Mouse (Mus musculus): ENCODE results near the gene Wee1.
"Not testable (repeated sequence)": the region's sequence is repeated elsewhere in the genome, so short reads cannot be mapped to it uniquely, and the experiment has no call there.

The Wee1 gene

DNA sequence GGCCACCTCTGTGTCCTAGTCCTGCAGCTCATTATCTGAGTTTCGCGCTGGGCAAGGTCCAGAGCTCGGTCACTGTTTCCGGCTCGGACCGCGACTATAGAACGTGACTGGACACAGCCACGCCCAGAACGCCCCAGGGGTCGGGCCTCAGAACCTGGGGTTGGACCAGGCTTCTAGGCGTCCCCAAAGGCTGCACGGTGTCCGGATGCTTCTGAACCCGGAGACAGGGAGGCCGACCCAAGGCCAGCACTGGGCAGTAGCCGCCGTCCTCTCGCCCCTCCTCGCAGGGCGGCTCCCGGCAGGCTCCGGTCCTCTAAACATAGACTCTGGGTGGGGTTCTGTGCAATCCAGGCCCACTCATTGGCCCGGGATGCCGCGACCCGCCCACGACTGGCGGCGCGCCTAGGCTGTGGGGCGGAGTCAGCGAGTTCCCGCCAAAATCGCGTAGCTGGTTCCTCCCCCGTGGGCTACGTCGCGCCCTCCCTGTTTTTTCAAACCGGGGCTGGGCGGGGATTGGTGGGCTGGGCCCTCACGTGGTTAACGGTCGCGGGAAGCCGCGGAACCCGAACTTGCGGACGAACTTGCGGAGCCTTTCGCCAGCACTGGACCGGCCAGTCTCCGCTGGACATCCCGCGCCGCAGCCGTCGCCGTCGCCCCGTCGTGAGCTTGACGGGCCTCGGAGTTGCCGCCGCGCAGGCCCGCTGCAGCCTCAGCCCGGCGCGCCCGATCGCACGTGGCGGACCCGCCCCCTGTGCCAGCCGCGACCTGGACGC is at the start of gene Wee1:
TSS of gene Wee1 (plus strand) at position 531 of the 773 bp plus-strand sequence.
- peak; percentile 99 for DNase-seq

DNA sequence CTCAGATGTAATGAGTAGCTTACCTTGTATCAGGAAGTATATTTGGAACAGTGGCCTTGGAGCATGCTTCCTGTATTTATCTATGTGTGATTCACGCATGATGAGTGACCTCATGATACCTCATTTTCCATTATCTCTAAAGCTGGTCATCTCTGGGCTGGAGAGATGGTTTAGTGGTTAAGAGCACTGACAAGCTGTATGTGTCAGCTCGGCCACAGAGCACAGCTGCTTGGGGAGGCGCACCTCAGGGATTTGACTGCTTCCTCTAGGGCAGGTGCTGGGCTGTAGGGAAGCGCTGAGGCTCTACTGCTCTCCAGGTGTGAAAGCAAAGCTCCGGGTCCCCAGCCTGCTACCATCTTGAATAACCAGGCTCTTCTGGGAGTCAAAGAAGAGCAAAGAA is 43.7 kb upstream of the Wee1 start:
- DNase-seq: no peak

- DNase-seq: peak; percentile 58
Measured at GRCm38 (mm10) chr7:110083386-110084165, 38.3 kb upstream of the Wee1 start.

- no peak for DNase-seq
Measured at GRCm38 (mm10) chr7:110085217-110085616, 36.6 kb upstream of the Wee1 start.

DNA sequence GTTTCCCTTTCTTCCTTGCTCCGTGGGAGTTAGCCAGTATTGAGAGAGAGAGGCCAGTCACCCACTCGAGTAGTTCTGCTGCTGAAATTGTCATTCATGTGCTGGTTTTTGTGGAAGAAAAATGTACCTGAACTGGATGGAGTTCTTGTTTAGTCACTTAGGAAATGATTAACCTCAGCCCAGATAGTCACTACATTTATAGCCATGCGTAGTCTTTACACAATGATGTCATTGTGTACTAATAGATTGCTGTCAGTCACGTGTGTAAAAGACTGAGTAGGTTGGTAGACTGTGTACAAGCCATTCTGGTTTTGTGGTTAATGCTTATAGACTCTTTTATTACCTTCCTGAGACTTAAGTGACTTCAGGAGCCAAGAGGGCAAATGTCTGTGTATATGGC is 33.9 kb upstream of the Wee1 start:
- DNase-seq: no peak

DNA sequence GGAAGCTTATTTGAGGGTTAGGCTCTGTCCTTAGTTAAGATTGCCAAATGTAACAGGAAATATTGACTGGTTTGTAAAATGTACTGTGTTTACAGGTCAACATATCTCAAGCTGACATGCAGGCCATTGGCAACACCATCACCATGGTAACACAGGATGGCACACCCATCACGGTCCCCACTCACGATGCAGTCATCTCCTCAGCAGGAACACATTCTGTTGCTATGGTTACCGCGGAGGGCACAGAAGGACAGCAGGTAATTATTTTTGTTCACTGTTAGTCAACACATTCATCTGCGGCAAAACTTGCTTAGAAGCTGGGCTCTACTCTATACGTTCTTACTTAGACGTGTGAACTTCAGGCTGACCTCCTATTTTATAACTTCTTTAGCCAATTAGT is 30.2 kb upstream of the Wee1 start:
- DNase-seq: no peak

GRCm38 (mm10) chr7:110096332-110096731 is 25.5 kb upstream of the Wee1 start:
- DNase-seq: no peak

DNA sequence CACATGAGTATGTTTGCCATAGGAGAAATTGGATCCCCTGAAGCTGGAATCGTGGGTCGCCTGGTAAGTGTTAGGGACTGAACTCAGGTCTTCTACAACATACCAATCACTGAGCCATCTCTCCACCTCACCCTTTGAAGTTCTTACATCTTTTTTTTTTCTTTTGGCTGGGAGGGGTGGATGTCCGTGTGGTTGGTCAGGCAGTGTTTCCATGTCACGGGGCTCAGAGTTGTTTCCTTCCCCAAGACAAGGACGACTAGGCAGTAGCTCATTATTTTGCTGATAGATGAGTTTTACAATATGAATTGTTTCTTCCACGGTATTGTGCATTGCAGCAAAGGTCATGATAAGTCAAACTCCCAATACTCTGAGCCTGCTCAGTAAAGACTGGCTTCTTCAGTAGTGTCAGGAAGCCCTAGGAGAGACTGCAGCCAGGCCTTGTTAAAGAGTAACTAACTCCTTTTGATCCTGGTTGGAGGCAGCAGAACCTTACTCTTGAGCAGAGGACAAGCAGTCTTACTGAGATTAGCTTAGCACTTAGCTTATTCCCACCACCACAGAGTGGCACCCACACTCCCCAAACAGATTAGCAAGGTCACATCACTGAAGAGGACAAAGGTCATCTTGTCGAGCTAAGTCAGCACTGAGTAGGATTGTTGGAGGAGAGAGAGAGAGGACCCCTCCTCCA is 24.6 kb upstream of the Wee1 start:
- no peak for DNase-seq

- no peak for DNase-seq
Measured at GRCm38 (mm10) chr7:110100854-110101253, 21.0 kb upstream of the Wee1 start.

DNA sequence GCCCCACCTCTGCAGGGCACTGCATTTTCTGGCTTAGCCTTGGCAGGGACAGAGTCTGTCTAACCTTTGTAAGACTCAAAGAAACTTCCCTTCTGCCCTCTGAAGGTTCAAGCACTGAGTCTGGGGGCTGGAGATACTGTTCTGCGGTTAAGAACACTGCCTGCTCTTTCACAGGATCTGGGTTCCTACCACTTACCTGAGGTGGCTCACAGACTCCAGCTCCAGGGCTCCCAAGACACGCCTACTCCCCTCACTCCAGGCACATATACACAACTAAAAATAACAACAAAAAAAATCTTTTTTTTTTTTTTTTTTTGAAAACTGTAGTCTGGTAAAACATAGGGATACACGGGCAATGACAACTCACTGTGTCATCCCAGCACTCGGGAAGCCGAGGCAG is 20.6 kb upstream of the Wee1 start:
- no peak for DNase-seq

- DNase-seq: no peak
Measured at GRCm38 (mm10) chr7:110105041-110105440, 16.8 kb upstream of the Wee1 start.

DNA sequence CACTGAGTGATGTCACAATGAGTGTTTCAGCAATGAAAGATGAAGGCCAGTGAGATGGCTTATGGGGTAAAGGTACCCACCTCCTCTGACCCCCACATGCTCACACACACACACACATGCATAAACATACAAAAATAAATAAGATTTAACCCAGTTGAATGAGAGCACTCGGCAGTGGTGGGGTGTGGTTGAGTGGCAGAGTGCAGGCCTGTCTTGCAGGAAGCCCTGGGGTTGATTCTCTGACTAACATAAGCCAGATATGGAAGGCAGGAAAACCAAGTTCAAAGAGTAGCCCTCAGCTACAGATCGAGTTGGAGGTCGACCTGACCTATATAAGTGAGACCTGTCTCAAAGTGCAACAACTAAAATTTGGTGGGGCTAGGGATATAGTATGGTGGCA is 15.2 kb upstream of the Wee1 start:
- no peak for DNase-seq

- not testable (repeated sequence) for DNase-seq
Measured at GRCm38 (mm10) chr7:110108524-110108923, 13.3 kb upstream of the Wee1 start.

GRCm38 (mm10) chr7:110108967-110109610 is 12.8 kb upstream of the Wee1 start:
- peak; percentile 62 for DNase-seq

GRCm38 (mm10) chr7:110110061-110110656 is 11.7 kb upstream of the Wee1 start:
- peak; percentile 49 for DNase-seq

DNA sequence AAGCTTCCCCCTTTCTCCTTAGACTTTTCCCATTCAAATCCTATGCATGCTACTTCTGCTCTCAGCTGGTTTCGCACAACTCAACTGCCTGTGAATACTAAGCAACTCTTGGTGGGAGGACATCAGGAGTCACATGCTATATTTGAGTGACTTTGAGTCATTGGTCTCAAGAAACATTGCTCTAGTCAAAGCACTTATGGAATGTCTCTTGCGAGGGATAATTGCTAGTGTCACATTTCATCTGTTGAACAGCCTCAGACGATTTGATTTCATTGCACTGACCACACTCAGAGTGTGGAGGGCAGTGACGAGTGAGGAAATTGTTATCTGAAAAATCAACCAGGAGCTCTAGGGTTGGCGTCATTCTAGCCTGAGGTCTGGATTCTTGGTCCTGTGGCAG is 7.1 kb upstream of the Wee1 start:
- DNase-seq: no peak

DNA sequence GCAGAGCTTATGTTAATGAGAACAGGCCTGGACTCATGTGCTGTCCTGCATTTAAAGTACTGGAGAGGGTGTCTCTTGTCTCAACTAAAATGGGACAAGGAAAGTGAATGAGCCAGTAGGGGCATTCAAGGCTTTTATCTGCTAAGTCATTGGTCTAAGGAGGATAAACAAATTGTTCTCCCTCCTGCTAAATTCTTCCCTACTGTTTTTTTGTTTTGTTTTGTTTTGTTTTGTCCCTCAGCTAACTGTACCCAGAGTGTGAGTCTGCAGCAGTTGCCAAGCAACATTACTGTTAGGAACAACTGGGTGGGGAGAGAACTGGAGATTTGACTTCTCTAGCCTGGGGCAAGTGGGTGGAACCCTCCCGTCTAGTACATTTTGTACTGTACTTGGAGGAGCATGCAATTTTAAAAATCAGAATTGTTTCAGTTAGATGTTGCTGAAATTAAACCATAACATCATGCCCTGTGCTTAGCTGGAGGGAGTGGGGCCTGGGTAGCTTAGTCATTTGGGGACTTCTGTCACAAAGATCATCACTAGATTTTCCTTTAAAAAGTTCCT is 5.0 kb upstream of the Wee1 start:
- no peak for DNase-seq

DNA sequence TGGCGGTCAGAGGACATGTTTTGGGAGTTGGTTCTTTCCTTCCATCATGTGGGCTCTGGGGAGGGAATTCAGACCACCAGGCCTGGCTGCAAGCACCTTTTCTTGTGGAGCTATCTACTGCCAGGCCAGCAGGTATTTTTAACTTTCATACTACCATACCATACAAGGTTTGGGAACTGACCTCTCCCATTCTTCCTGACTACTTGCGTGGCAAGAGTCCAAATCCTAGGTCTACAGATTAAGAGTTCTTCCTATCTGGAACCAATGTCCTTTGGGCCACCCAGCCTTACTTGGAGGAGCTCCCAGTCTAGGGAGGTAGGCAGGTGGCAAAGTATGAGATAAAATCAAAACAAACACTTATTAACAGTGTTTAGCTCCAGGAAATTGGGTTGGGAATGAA is 3.4 kb upstream of the Wee1 start:
- DNase-seq: no peak

DNA sequence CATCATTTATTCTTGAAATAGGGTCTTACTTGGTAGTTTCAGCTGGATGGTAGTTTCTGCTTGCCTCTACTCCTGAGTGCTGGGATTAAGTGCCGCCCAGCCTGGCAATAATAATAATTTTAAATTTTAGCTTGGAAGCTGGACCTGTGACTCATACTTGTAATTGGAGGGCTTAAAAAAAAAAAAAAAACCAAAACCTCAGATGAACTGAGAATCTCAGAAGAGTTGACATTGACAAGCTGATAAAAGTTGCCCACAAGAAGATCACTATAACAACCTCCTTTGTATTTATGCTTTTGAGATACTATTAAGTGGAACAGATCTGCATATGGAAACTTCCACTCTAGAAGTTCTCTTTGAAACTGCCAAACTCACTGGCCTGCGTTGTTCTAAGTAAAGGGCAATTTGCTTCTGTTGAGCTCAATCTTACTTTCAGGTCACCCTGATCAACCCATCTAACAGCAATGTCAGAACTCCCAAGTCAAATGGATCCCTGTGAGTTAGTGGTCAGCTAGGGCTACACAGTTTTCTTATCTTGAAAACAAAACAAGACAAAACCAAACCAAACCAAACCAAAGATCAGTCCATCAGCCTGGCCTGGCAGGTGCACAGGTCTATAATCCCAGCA is 1.6 kb upstream of the Wee1 start:
- no peak for DNase-seq

GRCm38 (mm10) chr7:110121162-110121515 is 707 bp upstream of the Wee1 start:
- DNase-seq: no peak

GRCm38 (mm10) chr7:110122289-110122564 is 381 bp downstream of the Wee1 start:
- DNase-seq: no peak
